Comparison of ENCODE assay signal across 8 mouse cellular contexts in genomic region chr13:109439436-109440161, GRCm38 (mm10).
A peak's percentile ranks its signal among the peaks of the same experiment; 100 is the strongest.
DNase-seq lines count a peak whose midpoint lies in the region; ATAC-seq and TF ChIP-seq lines count a peak whose summit lies in the region.

No protein-coding gene starts in this region.

- H3K9ac ChIP-seq in embryonic facial prominence, embryonic 15.5 days = no peak overlapping the region
- H3K9ac ChIP-seq in midbrain, embryonic 13.5 days (replicated peaks) = peak overlapping the region; percentile 75

- no peak for ATAC-seq in embryonic facial prominence, embryonic 15.5 days (ENCODE audit: insufficient number of reproducible peaks, low FRiP score, low TSS enrichment, low read depth)
- no peak for ATAC-seq in midbrain, embryonic 13.5 days

- WGBS in embryonic facial prominence, embryonic 15.5 days = 57% methylated on average over 5 of the region's 5 CpGs
- 65% methylated on average over 5 of the region's 5 CpGs for WGBS in midbrain, embryonic 13.5 days

- no peak for DNase-seq in gastrocnemius, adult 2 months
- DNase-seq in gastrocnemius, adult 18-20 months (ENCODE audit: low spot score) = no peak
- peak; percentile 77 to 84 for DNase-seq in kidney, adult 8-10 months
- DNase-seq in left cerebral cortex, postnatal 25 days (ENCODE audit: low spot score in 2 of 2) = no peak
- no peak for DNase-seq in adrenal gland, postnatal 10 days
- no peak for DNase-seq in layer of hippocampus, adult 9-11 months

- H3K27ac ChIP-seq in gastrocnemius, adult 2 months = peak overlapping the region; percentile 89
- peak overlapping the region; percentile 88 for H3K27ac ChIP-seq in embryonic facial prominence, embryonic 15.5 days (replicated peaks)
- H3K27ac ChIP-seq in midbrain, embryonic 13.5 days = peak overlapping the region; percentile 95

- H3K9me3 ChIP-seq in embryonic facial prominence, embryonic 15.5 days (replicated peaks) = no peaks in the 10 kb centered on the region
- H3K9me3 ChIP-seq in midbrain, embryonic 13.5 days = no peaks in the 10 kb centered on the region

- intact Hi-C loops in gastrocnemius, adult 2 months (cut with DNase I) = loop anchor here (5.0 to 10.0 kb wide), 5 partner anchors 48 to 315 kb away; no protein-coding TSS in a partner anchor
- intact Hi-C loops in left cerebral cortex, postnatal 25 days (cut with DNase I) = loop anchor here (5.0 to 10.0 kb wide), 4 partner anchors 108 to 383 kb away; no protein-coding TSS in a partner anchor

- TF ChIP-seq CTCF in gastrocnemius, adult 2 months (IDR thresholded peaks at IDR 0.05) = no peak

- peak overlapping the region; percentile 74 for H3K4me3 ChIP-seq in gastrocnemius, adult 2 months
- H3K4me3 ChIP-seq in embryonic facial prominence, embryonic 15.5 days (replicated peaks) = peak overlapping the region; percentile 55
- peak overlapping the region; percentile 65 for H3K4me3 ChIP-seq in midbrain, embryonic 13.5 days (replicated peaks)

- H3K36me3 ChIP-seq in embryonic facial prominence, embryonic 15.5 days = no peaks in the 10 kb centered on the region
- no peaks in the 10 kb centered on the region for H3K36me3 ChIP-seq in midbrain, embryonic 13.5 days

- H3K27me3 ChIP-seq in embryonic facial prominence, embryonic 15.5 days = no peaks in the 10 kb centered on the region
- no peaks in the 10 kb centered on the region for H3K27me3 ChIP-seq in midbrain, embryonic 13.5 days

- peak overlapping the region; percentile 79 for H3K4me2 ChIP-seq in embryonic facial prominence, embryonic 15.5 days (replicated peaks)
- peak overlapping the region; percentile 75 for H3K4me2 ChIP-seq in midbrain, embryonic 13.5 days (replicated peaks)

- peaks cover 10% of the 10 kb centered on the region for H3K4me1 ChIP-seq in embryonic facial prominence, embryonic 15.5 days
- peaks cover 33% of the 10 kb centered on the region for H3K4me1 ChIP-seq in midbrain, embryonic 13.5 days (replicated peaks)

Comparison
In these comparisons a context has a peak if more than half of its experiments do, and no peak if none do; other contexts are left out.
1. DNase-seq: peak in kidney, adult 8-10 months (2 of 2); none in gastrocnemius, adult 2 months (single experiment), gastrocnemius, adult 18-20 months (single experiment), left cerebral cortex, postnatal 25 days (0 of 2), adrenal gland, postnatal 10 days (single experiment) and layer of hippocampus, adult 9-11 months (single experiment).
2. Peak in every context shown above with its lines, with median percentiles within 50 percentile points of each other: H3K27ac ChIP-seq and H3K4me3 ChIP-seq.